ENCODE assay signal across 27 mouse cellular contexts in genomic region chr1:165036631-165037030, GRCm38 (mm10).
DNase-seq lines count a peak whose midpoint lies in the region; ATAC-seq and TF ChIP-seq lines count a peak whose summit lies in the region.
"Had no signal": no experiment of that assay in that cellular context is flagged by ENCODE, and none has a peak within 500 bp of the region (broad histone marks: within the 10 kb centered on the region; RNA-seq: fewer than 3 reads in every experiment).

No protein-coding gene starts in this region.

- no peak overlapping the region for H3K4me3 ChIP-seq in left cerebral cortex, adult 2 months
- no peak overlapping the region for H3K4me3 ChIP-seq in forebrain, embryonic 16.5 days (replicated peaks; ENCODE audit: low read length)
- H3K4me3 ChIP-seq: embryonic facial prominence, embryonic 10.5 days; embryonic facial prominence, embryonic 15.5 days; hindbrain, embryonic 13.5 days; limb, embryonic 10.5 days; limb, embryonic 15.5 days; liver, embryonic 13.5 days; neural tube, embryonic 15.5 days had no signal

- 52% methylated on average over 3 of the region's 3 CpGs for WGBS in forebrain, embryonic 16.5 days

- intact Hi-C loops in left cerebral cortex, adult 2 months (cut with DNase I) = loop anchor here (5.0 to 10.0 kb wide), 9 partner anchors 81 to 719 kb away; partner anchors contain the start of gene Atp1b1

- no peak overlapping the region for H3K9ac ChIP-seq in forebrain, embryonic 16.5 days (replicated peaks; ENCODE audit: low read depth, low read length)
- H3K9ac ChIP-seq: embryonic facial prominence, embryonic 15.5 days; hindbrain, embryonic 13.5 days; limb, embryonic 15.5 days; liver, embryonic 13.5 days; neural tube, embryonic 15.5 days had no signal

- H3K27ac ChIP-seq in left cerebral cortex, adult 2 months = peak overlapping the region; percentile 47; the same call in 1 of the 2 replicates
- H3K27ac ChIP-seq in forebrain, embryonic 16.5 days (ENCODE audit: low read length) = no peak overlapping the region
- H3K27ac ChIP-seq: embryonic facial prominence, embryonic 10.5 days; embryonic facial prominence, embryonic 15.5 days; hindbrain, embryonic 13.5 days; limb, embryonic 10.5 days; limb, embryonic 15.5 days; liver, embryonic 13.5 days; macrophage; neural tube, embryonic 15.5 days had no signal

- no peak for DNase-seq in frontal cortex, postnatal 36 days (ENCODE audit: low spot score in 2 of 2)
- DNase-seq in left cerebral cortex, adult 2 months (ENCODE audit: extremely low spot score in 1 of 2, low spot score in 2 of 2) = no peak
- no peak for DNase-seq in left cerebral cortex, adult 8-10 months (ENCODE audit: low spot score in 2 of 2)
- DNase-seq in cerebellum, adult 8-10 months = peak; percentile 13
- peak; percentile 30 to 31 for DNase-seq in cerebellum, postnatal 14 days
- DNase-seq: adrenal gland, postnatal 25 days; B cell, adult 2 months; heart, postnatal 36 days; kidney, adult 11 months; kidney, postnatal 25 days; liver, embryonic 13.5 days; lung, adult 2 months; lung, postnatal 10 days; midbrain, embryonic 14.5 days; retina, postnatal 1 day; right cerebral cortex, postnatal 14 days; thymus, postnatal 4 days had no signal

- ATAC-seq in frontal cortex, adult (ENCODE audit: low TSS enrichment) = 0 out of 2 replicates have a peak, but pooled peaks have one; percentile 10
- no peak for ATAC-seq in forebrain, embryonic 16.5 days
- ATAC-seq: forebrain, embryonic 14.5 days had no signal

- H3K4me1 ChIP-seq in forebrain, embryonic 16.5 days (replicated peaks; ENCODE audit: control insufficient read depth, insufficient read depth, low read length) = no peaks in the 10 kb centered on the region
- H3K4me1 ChIP-seq: embryonic facial prominence, embryonic 10.5 days; embryonic facial prominence, embryonic 15.5 days; hindbrain, embryonic 13.5 days; limb, embryonic 10.5 days; limb, embryonic 15.5 days; liver, embryonic 13.5 days; neural tube, embryonic 15.5 days had no signal

- no peak for TF ChIP-seq CTCF in left cerebral cortex, adult 2 months (IDR thresholded peaks at IDR 0.05)

- no peaks in the 10 kb centered on the region for H3K9me3 ChIP-seq in forebrain, embryonic 16.5 days (ENCODE audit: control insufficient read depth, low read length)
- H3K9me3 ChIP-seq: embryonic facial prominence, embryonic 10.5 days; embryonic facial prominence, embryonic 15.5 days; hindbrain, embryonic 13.5 days; limb, embryonic 10.5 days; limb, embryonic 15.5 days; liver, embryonic 13.5 days; neural tube, embryonic 15.5 days had no signal

- no peaks in the 10 kb centered on the region for H3K36me3 ChIP-seq in forebrain, embryonic 16.5 days (ENCODE audit: control insufficient read depth, insufficient read depth)
- H3K36me3 ChIP-seq: embryonic facial prominence, embryonic 10.5 days; embryonic facial prominence, embryonic 15.5 days; hindbrain, embryonic 13.5 days; limb, embryonic 10.5 days; limb, embryonic 15.5 days; liver, embryonic 13.5 days; neural tube, embryonic 15.5 days had no signal

- no peak overlapping the region for H3K4me2 ChIP-seq in forebrain, embryonic 16.5 days (ENCODE audit: low read length)
- H3K4me2 ChIP-seq: embryonic facial prominence, embryonic 15.5 days; hindbrain, embryonic 13.5 days; limb, embryonic 15.5 days; liver, embryonic 13.5 days; neural tube, embryonic 15.5 days had no signal

- no peaks in the 10 kb centered on the region for H3K27me3 ChIP-seq in forebrain, embryonic 16.5 days (replicated peaks; ENCODE audit: control insufficient read depth, insufficient read depth, low read length)
- H3K27me3 ChIP-seq: embryonic facial prominence, embryonic 15.5 days; limb, embryonic 15.5 days; liver, embryonic 13.5 days; neural tube, embryonic 15.5 days had no signal

Comparison
In these comparisons a context has a peak if more than half of its experiments do, and no peak if none do; other contexts are left out.
1. DNase-seq: peak in cerebellum, adult 8-10 months (single experiment) and cerebellum, postnatal 14 days (2 of 2); none in frontal cortex, postnatal 36 days (0 of 2), left cerebral cortex, adult 2 months (0 of 2) and left cerebral cortex, adult 8-10 months (0 of 2).